Comparison of ENCODE assay signal across 11 mouse cellular contexts in genomic region chr7:109492616-109493318, GRCm38 (mm10). TPM values are rescaled to one million over a fixed set of nuclear protein-coding genes. Genes with fewer than 3 reads are reported as not detected.
DNase-seq lines count a peak whose midpoint lies in the region; ATAC-seq and TF ChIP-seq lines count a peak whose summit lies in the region.
"Had no signal": no experiment of that assay in that cellular context is flagged by ENCODE, and none has a peak within 500 bp of the region (broad histone marks: within the 10 kb centered on the region; RNA-seq: fewer than 3 reads in every experiment).

No protein-coding gene starts in this region.

- ATAC-seq in forebrain, embryonic 13.5 days, result peak; percentile 23; the same call in 1 of the 2 replicates
- peak; percentile 43 for ATAC-seq in midbrain, embryonic 15.5 days (replicated peaks)
- ATAC-seq: liver, embryonic 12.5 days had no signal

- H3K9me3 ChIP-seq in forebrain, embryonic 13.5 days (replicated peaks), result no peaks in the 10 kb centered on the region
- H3K9me3 ChIP-seq in midbrain, embryonic 15.5 days, result no peaks in the 10 kb centered on the region
- H3K9me3 ChIP-seq: liver, embryonic 12.5 days had no signal

- peak in 1 of 2 experiments; percentile 36 for DNase-seq in left cerebral cortex, adult 2 months (ENCODE audit: extremely low spot score in 1 of 2, low spot score in 2 of 2)
- no peak for DNase-seq in left cerebral cortex, adult 11 months (ENCODE audit: low spot score)
- DNase-seq in cerebellum, adult 9-11 months, result peak; percentile 37
- DNase-seq in ovary, postnatal 36 days (ENCODE audit: low spot score), result no peak
- DNase-seq in spleen, postnatal 14 days (ENCODE audit: low spot score in 2 of 2), result no peak
- DNase-seq: kidney, postnatal 14 days had no signal

- TF ChIP-seq CTCF in left cerebral cortex, adult 2 months (IDR thresholded peaks at IDR 0.05), result no peak

- no peaks in the 10 kb centered on the region for H3K36me3 ChIP-seq in forebrain, embryonic 13.5 days (ENCODE audit: poor library complexity, severe bottlenecking)
- H3K36me3 ChIP-seq in midbrain, embryonic 15.5 days (replicated peaks), result no peaks in the 10 kb centered on the region
- H3K36me3 ChIP-seq: liver, embryonic 12.5 days had no signal

- peaks cover 11% of the 10 kb centered on the region for H3K27me3 ChIP-seq in forebrain, embryonic 13.5 days
- H3K27me3 ChIP-seq in midbrain, embryonic 15.5 days (replicated peaks), result no peaks in the 10 kb centered on the region

- 57% methylated on average over 18 of the region's 18 CpGs for WGBS in forebrain, embryonic 13.5 days
- 53% methylated on average over 18 of the region's 18 CpGs for whole genome bisulfite sequencing in midbrain, embryonic 15.5 days

- H3K27ac ChIP-seq in left cerebral cortex, adult 2 months, result peak overlapping the region; percentile 79
- no peak overlapping the region for H3K27ac ChIP-seq in forebrain, embryonic 13.5 days
- H3K27ac ChIP-seq in midbrain, embryonic 15.5 days, result peak overlapping the region; percentile 70
- H3K27ac ChIP-seq: liver, embryonic 12.5 days had no signal

- peak overlapping the region; percentile 56; the same call in 1 of the 2 replicates for H3K9ac ChIP-seq in forebrain, embryonic 13.5 days
- peak overlapping the region; percentile 40; the same call in 1 of the 2 replicates for H3K9ac ChIP-seq in midbrain, embryonic 15.5 days
- H3K9ac ChIP-seq: liver, embryonic 12.5 days had no signal

- intact Hi-C loops in left cerebral cortex, adult 2 months (cut with DNase I), result loop anchor here (1.0 kb wide), 1 partner anchor 26 kb away; no protein-coding TSS in a partner anchor

- peak overlapping the region; percentile 50 for H3K4me3 ChIP-seq in left cerebral cortex, adult 2 months
- H3K4me3 ChIP-seq in forebrain, embryonic 13.5 days, result no peak overlapping the region
- H3K4me3 ChIP-seq in midbrain, embryonic 15.5 days, result peak overlapping the region; percentile 42
- H3K4me3 ChIP-seq: liver, embryonic 12.5 days had no signal

- H3K4me1 ChIP-seq in forebrain, embryonic 13.5 days, result peaks cover 15% of the 10 kb centered on the region
- peaks cover 19% of the 10 kb centered on the region for H3K4me1 ChIP-seq in midbrain, embryonic 15.5 days
- H3K4me1 ChIP-seq: liver, embryonic 12.5 days had no signal

- peak overlapping the region; percentile 56 for H3K4me2 ChIP-seq in forebrain, embryonic 13.5 days
- peak overlapping the region; percentile 67 for H3K4me2 ChIP-seq in midbrain, embryonic 15.5 days
- H3K4me2 ChIP-seq: liver, embryonic 12.5 days had no signal

RNA-seq across cellular contexts. Expression of gene Trim66, which starts 15.2 kb away (rescaled TPM):
- 10 to 100 TPM; 20.9 to 21.3 TPM for total RNA-seq in left cerebral cortex, adult 2 months (2021)
- 0.34 and 0.46 TPM in 2 replicates for polyA plus RNA-seq in forebrain, embryonic 13.5 days (2015; fragmentation: Nextera tagmentation; extraction: Ambion mirVana)
- polyA plus RNA-seq in midbrain, embryonic 15.5 days (2015; fragmentation: Nextera tagmentation; extraction: Ambion mirVana), result 0.92 and 1.1 TPM in 2 replicates
- total RNA-seq: MEL had no signal

RNA-seq across cellular contexts. Expression of gene Rpl27a, which starts 26.2 kb away (rescaled TPM):
- total RNA-seq in left cerebral cortex, adult 2 months (2021), result 100 to 1,000 TPM; 145 to 147 TPM
- polyA plus RNA-seq in forebrain, embryonic 13.5 days (2015; fragmentation: Nextera tagmentation; extraction: Ambion mirVana), result 106 TPM in 2 replicates
- polyA plus RNA-seq in midbrain, embryonic 15.5 days (2015; fragmentation: Nextera tagmentation; extraction: Ambion mirVana), result 64.4 and 67.9 TPM in 2 replicates

RNA-seq across cellular contexts. Expression of gene Stk33, which starts 53.9 kb away (rescaled TPM):
- 1 to 10 TPM in 1 of 2 experiments, under 1 TPM in 1; 0.41 to 1.4 TPM for total RNA-seq in left cerebral cortex, adult 2 months (2021)
- 8.8 and 9.0 TPM in 2 replicates for polyA plus RNA-seq in forebrain, embryonic 13.5 days (2015; fragmentation: Nextera tagmentation; extraction: Ambion mirVana)
- 7.8 and 8.4 TPM in 2 replicates for polyA plus RNA-seq in midbrain, embryonic 15.5 days (2015; fragmentation: Nextera tagmentation; extraction: Ambion mirVana)
- total RNA-seq: MEL had no signal
- polyA plus RNA-seq: liver, embryonic 12.5 days; spleen, adult 2 months had no signal
